Mouse (Mus musculus) stomach, embryonic 16.5 days (tissue): Measurements from ENCODE around the gene Cryaa. TPM values are rescaled to one million over a fixed set of nuclear protein-coding genes. Genes with fewer than 3 reads are reported as not detected.

Experiments
- polyA plus RNA-seq: library from polyadenylated mRNA; unstranded; fragments of >200 nt; fragmentation: Nextera tagmentation; extraction: Ambion mirVana; gene quantifications from 2 replicates; pipeline ENCODE4 v1.2.1, GENCODE M21; 2015

Cryaa gene
- polyA plus RNA-seq, 1 experiment from 2014 or later = 0.13 TPM

Other genes starting within 250 kb of the Cryaa start
- gene Wdr4, start 157.8 kb upstream of the Cryaa start, polyA plus RNA-seq = 33.8 and 42.3 TPM in 2 replicates
- 311 and 321 TPM in 2 replicates for gene Ndufv3, start 157.7 kb upstream of the Cryaa start, polyA plus RNA-seq
- gene Pknox1, start 113.1 kb upstream of the Cryaa start, polyA plus RNA-seq = 33.4 and 34.5 TPM in 2 replicates
- 25.0 and 25.6 TPM in 2 replicates for gene Cbs, start 40.6 kb upstream of the Cryaa start, polyA plus RNA-seq
- 236 and 261 TPM in 2 replicates for gene U2af1, start 18.9 kb upstream of the Cryaa start, polyA plus RNA-seq
- 18.4 and 20.2 TPM in 2 replicates for gene Sik1, start 178.0 kb downstream of the Cryaa start, polyA plus RNA-seq